Mouse (Mus musculus) testis, adult 2 months (tissue): Measurements from ENCODE around the gene Nadk2. TPM values are rescaled to one million over a fixed set of nuclear protein-coding genes. Genes with fewer than 3 reads are reported as not detected.

Experiments
- H3K27ac ChIP-seq: fragments of 200-500 bp; 2 replicates; pipeline ENCODE4 v1.5.1; 2012; ENCODE audit warnings: low read depth, low read length; ENCODE audit not compliant: control insufficient read depth, insufficient read depth
- H3K27me3 ChIP-seq: fragments of 200-500 bp; 2 replicates; pipeline ENCODE4 v1.6.1; 2012; ENCODE audit warnings: mild to moderate bottlenecking, low read length, moderate library complexity; ENCODE audit not compliant: control insufficient read depth, insufficient read depth
- H3K36me3 ChIP-seq: fragments of 200-500 bp; 2 replicates; pipeline ENCODE4 v1.6.1; 2012; ENCODE audit warnings: mild to moderate bottlenecking, low read length; ENCODE audit not compliant: control insufficient read depth, insufficient read depth
- H3K4me1 ChIP-seq: fragments of 200-500 bp; 2 replicates; pipeline ENCODE4 v1.6.1; 2012; ENCODE audit warnings: low read length; ENCODE audit not compliant: control insufficient read depth, insufficient read depth
- H3K4me3 ChIP-seq: fragments of 200-500 bp; 2 replicates; pipeline ENCODE4 v1.5.1; 2012; ENCODE audit warnings: low read depth, mild to moderate bottlenecking, low read length, moderate library complexity, mixed read lengths; ENCODE audit not compliant: control insufficient read depth
- CTCF ChIP-seq: fragments of 200-500 bp; IDR thresholded peaks from 2 replicates; pipeline ENCODE4 v1.5.1; 2012; ENCODE audit warnings: low read depth, mild to moderate bottlenecking, inconsistent platforms, low read length, moderate library complexity; ENCODE audit not compliant: control insufficient read depth, insufficient read depth, insufficient replicate concordance
- POLR2A ChIP-seq: fragments of 200-500 bp; IDR thresholded peaks from 2 replicates; pipeline ENCODE4 v1.6.1; 2012; ENCODE audit warnings: low read depth, mild to moderate bottlenecking, inconsistent platforms, low read length, moderate library complexity; ENCODE audit not compliant: control insufficient read depth
- polyA plus RNA-seq: library from polyadenylated mRNA; depleted of rRNA; stranded (reverse); fragments of >200 nt; gene quantifications from 2 replicates; pipeline ENCODE4 v1.2.3, GENCODE M21; 2012; rRNA removed

Nadk2 gene
- polyA plus RNA-seq, 1 experiment, result 38.8 TPM

- TF ChIP-seq CTCF (no peak), POLR2A (no peak)
- Histone ChIP-seq H3K27ac (no peak overlapping the region), H3K36me3 (no peaks in the 10 kb centered on the region), H3K4me3 (no peak overlapping the region), H3K4me1 (peaks cover 7% of the 10 kb centered on the region), H3K27me3 (no peaks in the 10 kb centered on the region)
Observed at GRCm38 (mm10) chr15:9134891-9135507, 63.9 kb downstream of the Nadk2 start.

GRCm38 (mm10) chr15:9139447-9139846 lies 68.4 kb downstream of the Nadk2 start:
- Histone ChIP-seq H3K4me3 (no peak overlapping the region; the same call in 1 of the 2 replicates), H3K27ac (no peak overlapping the region; the same call in 1 of the 2 replicates)
- no peak for TF ChIP-seq POLR2A
- TF ChIP-seq CTCF, result no peak

GRCm38 (mm10) chr15:9140252-9140680 lies 69.2 kb downstream of the Nadk2 start, which contains the start of gene Lmbrd2:
Gene Lmbrd2, plus strand, starts transcription at chr15:9140550.
- Histone ChIP-seq H3K4me1 (peaks cover 10% of the 10 kb centered on the region), H3K36me3 (no peaks in the 10 kb centered on the region), H3K27ac (peak within 1 kb of the TSS; percentile 91), H3K27me3 (no peaks in the 10 kb centered on the region), H3K4me3 (peak within 1 kb of the TSS; percentile 99)
- TF ChIP-seq POLR2A (peak; percentile 69; the same call in 1 of the 2 replicates), CTCF (no peak)

More at GRCm38 (mm10) chr15:9139447-9139846, 68.4 kb downstream of the Nadk2 start:
- Histone ChIP-seq H3K36me3 (no peaks in the 10 kb centered on the region), H3K4me1 (peaks cover 10% of the 10 kb centered on the region), H3K27me3 (no peaks in the 10 kb centered on the region)

- Histone ChIP-seq H3K27me3 (no peaks in the 10 kb centered on the region), H3K4me3 (peak overlapping the region; percentile 99), H3K4me1 (peaks cover 10% of the 10 kb centered on the region), H3K36me3 (no peaks in the 10 kb centered on the region), H3K27ac (peak overlapping the region; percentile 91)
- TF ChIP-seq POLR2A, result no peak
- TF ChIP-seq CTCF, result no peak
Observed at GRCm38 (mm10) chr15:9140684-9141171, 69.7 kb downstream of the Nadk2 start.

- peaks cover 2% of the 10 kb centered on the region; the same call in 1 of the 2 replicates for H3K36me3 ChIP-seq
- H3K4me3 ChIP-seq, result peak within 1 kb of the TSS; percentile 84
- no peaks in the 10 kb centered on the region for H3K27me3 ChIP-seq
- no peaks in the 10 kb centered on the region for H3K4me1 ChIP-seq
- TF ChIP-seq CTCF (no peak), POLR2A (peak; percentile 43; the same call in 1 of the 2 replicates)
- peak within 1 kb of the TSS; percentile 76 for H3K27ac ChIP-seq
Observed at GRCm38 (mm10) chr15:9155325-9155724, 84.3 kb downstream of the Nadk2 start, which contains the start of gene Skp2. Gene Skp2, minus strand, starts transcription at chr15:9155425.

Other genes with a start within 250 kb of the Nadk2 start
- not detected in 2 replicates for gene Ranbp3l, start 103.3 kb upstream of the Nadk2 start, polyA plus RNA-seq
- 15.7 and 23.8 TPM in 2 replicates for gene Lmbrd2, start 69.3 kb downstream of the Nadk2 start, polyA plus RNA-seq
- gene Skp2, start 84.2 kb downstream of the Nadk2 start, polyA plus RNA-seq, result 142 and 149 TPM in 2 replicates
- 0.05 and 0.13 TPM in 2 replicates for gene Ugt3a1, start 205.6 kb downstream of the Nadk2 start, polyA plus RNA-seq